Mouse (Mus musculus) granulocyte monocyte progenitor cell, adult 5-6 weeks (primary cell): ENCODE measurements at regions not wholly inside any gene's neighbourhood (a gene's known extent, or its start where the extent isn't known, plus 50 kb on each side); places are given as distances from the start of the nearest gene placed in this dataset.

Experiments used
- ATAC-seq: replicated peaks from 2 replicates; pipeline ENCODE4 v1.8.0; 2016; ENCODE audit warnings: mild to moderate bottlenecking, moderate TSS enrichment, inconsistent platforms; ENCODE audit not compliant: poor library complexity, severe bottlenecking

DNA sequence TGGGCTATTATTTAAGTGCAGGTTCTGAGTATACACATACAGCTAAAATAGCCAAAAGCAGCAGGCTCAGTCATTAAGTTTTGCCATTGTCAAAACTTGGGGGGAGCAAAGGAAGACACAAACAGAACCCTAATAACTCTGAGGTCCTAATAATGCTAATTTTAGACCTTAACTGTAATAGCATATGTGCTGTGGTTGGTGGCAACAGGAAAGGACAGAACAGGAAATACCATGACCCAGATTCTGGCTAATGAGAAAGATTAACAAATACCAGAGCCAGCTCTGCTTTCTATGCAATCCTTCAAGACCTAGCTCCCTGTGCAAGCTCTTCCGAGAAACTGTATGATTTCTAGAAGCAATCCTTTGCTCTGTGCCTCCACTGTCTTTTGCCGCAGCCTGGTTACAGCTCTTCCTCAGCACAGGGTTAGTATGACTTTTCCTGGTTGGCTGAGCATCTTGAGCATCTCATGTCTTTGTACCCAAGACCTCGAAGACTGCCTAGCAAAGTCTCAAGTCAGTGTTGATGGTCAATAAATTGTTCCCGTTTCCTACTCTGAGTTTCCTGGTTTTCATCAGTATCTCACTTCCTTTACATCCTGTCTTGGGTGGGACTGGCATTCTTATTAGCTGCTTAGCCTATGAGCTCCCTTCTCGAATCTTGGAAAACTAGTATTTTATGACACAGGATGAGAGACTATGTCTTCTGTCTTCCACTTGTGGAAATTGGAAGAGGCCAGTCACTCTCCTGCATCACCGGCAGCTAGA, 49.9 kb upstream of the Eed start:
- peak; percentile 8; the same call in 1 of the 2 replicates for ATAC-seq

DNA sequence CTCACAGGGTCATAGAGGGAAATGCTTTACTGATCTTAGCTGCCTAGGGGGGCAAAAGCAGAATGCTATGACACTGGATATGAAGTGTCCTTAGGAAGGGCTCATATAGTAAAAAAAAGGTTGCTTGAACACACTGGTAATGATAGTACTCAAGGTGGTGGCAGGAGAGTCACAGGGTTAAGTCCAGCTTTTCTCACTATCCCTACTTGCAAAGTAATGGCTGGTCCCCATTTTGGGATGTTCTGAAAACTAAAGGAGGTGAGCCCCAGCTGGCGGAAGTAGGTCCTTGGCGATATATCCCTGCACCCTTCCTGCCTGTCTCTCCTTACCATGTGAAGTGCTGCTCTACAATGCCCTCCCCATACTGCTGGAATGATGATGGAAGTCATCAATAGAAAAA, 52.3 kb upstream of the Eed start:
- ATAC-seq, result no peak

DNA sequence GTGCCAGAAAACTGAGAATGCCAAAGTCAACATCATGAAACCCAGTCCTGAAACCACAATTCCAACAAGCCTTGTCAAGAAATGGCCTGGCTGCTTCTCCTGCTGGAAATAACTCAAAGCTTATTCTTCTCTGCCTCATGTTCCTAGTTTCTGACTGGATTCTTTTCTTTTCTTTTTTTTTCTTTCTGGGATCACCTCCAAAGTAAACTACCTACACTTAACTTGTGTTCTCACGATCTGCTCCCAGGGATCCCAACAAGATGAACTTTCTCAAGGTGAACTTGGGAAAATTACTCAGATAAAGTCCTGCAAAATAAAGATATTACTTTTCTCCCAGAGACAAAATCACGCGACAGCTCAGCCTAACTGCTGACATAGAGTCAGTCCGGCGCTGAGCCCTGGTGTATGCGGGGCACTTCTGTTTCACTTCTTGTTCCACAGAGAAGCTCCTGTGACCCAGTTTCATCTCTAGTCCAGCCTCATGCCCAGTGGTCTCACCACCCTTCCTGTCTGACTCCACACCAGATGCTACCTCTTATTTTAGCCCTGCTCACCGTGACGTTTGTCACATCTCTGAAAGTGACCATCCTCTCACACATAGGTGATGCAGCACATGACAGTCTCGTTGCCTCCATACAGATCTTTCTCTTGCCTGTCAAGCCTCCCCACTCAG, 53.0 kb upstream of the Eed start:
- ATAC-seq, result peak; percentile 91

DNA sequence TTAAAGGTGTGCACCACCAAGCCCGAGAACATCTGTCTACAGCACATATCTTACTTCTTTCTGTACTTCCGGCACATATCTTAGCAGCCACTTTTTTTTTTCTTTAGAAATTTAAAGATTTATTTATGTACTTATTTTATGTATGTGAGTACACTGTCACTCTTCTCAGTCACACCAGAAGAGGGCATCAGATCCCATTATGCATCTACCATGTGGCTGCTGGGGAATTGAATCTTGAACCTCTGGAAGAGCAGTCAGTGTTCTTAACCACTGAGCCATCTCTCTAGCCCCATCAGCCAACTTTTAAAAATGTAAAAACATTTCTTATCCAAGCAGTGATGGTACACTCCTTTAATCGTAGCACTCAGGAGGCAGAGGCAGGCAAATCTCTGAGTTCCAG, 53.7 kb upstream of the Eed start:
- ATAC-seq, result no peak

GRCm38 (mm10) chr7:90035396-90035795, 54.6 kb upstream of the Eed start:
- no peak for ATAC-seq

- no peak for ATAC-seq
These were observed 57.0 kb upstream of the Eed start for GRCm38 (mm10) chr7:90037736-90038135.

GRCm38 (mm10) chr7:90039504-90039903, 58.7 kb upstream of the Eed start:
- peak; percentile 64 for ATAC-seq

DNA sequence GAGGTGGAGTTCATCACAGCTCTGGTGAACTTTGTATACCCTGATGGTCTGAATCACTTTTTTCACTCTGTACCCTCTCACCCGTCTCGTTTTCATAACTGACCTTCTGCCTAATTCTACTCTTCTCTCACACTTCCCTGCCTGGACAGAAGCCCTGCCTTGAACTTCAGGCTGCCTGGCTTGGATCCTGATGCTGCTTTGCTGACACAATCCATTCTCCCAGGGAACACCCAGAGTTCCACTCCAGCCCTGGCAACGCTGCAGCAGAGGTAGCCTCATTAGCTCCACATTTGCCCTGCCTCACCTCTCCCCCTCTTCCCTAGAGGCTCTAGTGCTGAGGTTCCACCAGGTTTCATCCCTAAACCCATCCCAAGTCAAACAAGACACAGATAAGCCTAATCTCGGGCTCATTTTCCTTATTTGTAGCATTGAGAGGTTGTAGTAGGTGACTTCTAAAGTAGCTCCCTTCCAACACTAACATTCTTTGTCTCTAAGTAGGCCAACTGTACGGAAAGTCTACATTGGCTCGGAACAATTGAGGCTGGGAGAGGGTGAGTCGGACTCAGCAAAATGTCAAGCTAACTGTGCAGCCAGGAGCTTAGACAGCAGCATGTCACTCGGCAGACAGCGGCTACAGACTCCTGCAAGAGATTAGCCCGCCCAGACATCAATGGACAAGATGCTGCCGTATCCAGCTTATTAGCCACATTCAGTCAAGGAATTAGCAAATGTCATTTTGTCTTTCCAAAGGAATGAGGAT, 60.0 kb upstream of the Eed start:
- no peak for ATAC-seq

DNA sequence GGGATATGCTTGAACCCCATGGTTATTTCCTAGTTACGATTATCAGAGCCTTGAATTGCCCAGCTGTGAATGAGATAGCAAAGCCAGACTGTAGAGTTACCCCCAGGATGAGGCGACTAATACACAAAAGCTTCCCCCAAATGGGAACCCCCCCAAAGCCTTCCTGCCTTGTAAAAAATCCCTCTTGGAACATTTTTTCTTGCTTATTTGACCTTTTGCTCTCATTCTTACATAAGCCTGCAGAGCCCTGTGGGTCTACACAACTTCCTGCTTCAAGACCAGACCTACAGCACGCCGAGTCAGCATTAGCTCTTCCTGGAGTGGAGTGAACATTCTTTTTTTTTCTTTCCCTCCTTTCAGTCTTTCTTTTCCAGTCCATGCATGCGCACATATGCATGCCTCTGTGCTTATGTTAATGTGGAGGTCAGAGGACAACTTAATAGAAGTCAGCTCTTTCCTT, 60.8 kb upstream of the Eed start:
- ATAC-seq, result peak; percentile 65

- ATAC-seq, result peak; percentile 84
These were observed 61.6 kb upstream of the Eed start for GRCm38 (mm10) chr7:90042364-90042763.

- no peak for ATAC-seq
These were observed 62.7 kb upstream of the Eed start for GRCm38 (mm10) chr7:90043526-90043925.

DNA sequence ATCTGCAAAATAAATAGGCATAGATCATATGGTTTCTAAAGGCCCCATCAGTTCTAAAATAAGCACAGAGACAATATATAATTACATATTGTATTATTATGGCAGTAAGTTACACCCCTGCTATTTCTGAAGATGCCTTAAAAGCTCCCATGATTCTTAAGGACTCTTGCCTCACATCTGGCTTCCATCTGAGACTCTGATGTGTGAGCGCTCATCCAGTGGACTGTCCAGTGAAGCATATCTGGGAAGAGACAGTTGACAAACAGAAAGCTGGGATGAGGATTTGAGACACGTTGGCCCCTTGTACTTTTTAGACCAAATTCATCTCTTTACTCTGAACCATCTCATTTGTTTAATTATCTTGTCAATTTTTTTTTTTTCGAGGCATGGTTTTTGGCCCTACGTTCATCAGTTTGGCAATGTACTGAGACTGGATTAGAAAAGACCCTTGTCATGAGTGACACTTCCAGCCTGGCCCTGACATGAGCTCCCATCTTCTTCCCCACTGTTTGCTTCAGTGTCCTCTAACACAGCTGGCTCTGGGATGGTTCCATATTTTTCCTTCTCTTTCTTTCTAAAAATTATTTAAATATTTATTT, 63.4 kb upstream of the Eed start:
- no peak for ATAC-seq

DNA sequence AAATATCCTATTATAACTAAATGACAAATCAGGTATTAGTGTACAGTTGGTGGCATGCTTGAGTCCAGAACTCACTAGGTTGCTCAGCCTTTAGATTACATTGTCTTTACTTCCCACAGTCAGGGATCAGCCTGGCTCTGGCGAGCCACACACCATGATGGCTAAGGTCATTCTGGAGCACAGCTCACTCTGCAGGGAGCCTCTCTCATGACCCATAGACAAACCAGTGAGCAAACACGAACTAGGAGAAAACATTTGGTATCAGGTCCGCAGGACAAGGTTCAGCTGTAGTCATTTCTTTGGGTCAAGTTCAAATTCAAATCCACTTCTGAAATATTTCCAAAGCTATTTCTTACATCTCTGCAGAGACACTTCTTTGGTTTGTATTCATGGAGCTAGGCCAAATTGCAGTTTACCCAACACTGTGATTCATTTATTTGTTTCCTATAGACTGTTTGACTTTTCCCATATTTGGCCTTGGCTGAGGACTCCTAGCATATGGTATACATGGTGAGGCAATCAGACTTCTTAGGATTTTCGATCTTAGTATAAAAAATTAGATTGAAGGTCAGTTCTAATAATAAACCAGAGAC, 64.5 kb upstream of the Eed start:
- no peak for ATAC-seq

DNA sequence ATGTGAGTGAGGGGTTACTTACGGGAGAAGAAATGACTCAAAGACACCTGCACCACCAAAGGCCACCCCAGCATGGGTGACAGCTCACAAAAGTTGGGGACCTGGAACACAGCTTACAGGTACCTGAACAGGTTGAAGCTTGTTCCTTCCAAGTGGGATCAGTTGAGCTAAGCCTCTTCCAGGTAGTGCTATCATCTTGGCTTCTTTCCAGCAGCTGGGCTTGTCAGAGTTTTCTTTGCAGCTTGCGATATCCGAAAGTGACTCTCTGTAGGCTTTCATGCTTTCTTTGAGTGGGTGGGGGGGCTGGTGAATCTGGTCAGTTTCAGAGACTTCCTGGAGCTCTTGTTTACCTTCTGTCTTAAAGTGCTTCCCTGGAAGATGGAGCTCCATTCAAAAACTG, 65.4 kb upstream of the Eed start:
- ATAC-seq, result no peak

GRCm38 (mm10) chr7:90046862-90047261, 66.1 kb upstream of the Eed start:
- no peak for ATAC-seq

GRCm38 (mm10) chr7:90048401-90049307, 67.9 kb upstream of the Eed start:
- peak; percentile 48 for ATAC-seq

GRCm38 (mm10) chr7:90049831-90050237, 69.1 kb upstream of the Eed start:
- ATAC-seq, result no peak

GRCm38 (mm10) chr7:90054795-90055511, 74.2 kb upstream of the Eed start:
- peak; percentile 78 for ATAC-seq

GRCm38 (mm10) chr7:90057947-90058346, 72.1 kb upstream of the Picalm start:
- no peak for ATAC-seq
